ENCODE assay signal across 19 mouse cellular contexts in the genomic region with DNA sequence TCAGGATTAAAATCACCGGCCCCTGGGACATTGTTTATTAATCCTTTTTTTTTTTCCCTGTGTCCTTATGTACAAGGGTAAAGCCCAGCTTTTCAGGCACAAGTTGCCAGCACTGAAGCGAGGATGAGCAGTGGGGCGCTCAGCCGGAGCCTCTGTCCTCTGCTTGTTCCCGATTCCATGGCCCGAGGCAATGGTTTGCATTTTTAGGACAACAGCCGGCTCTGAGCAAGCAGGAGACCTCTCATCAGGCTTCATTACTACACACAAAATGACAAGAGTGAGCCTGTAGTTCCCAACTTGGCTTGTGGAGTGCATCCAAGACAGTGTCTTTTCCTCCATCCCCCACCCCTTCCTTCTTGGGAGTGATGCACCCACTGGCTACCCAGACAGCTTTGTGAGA.
DNase-seq lines count a peak whose midpoint lies in the region; ATAC-seq and TF ChIP-seq lines count a peak whose summit lies in the region.
"Had no signal": no experiment of that assay in that cellular context is flagged by ENCODE, and none has a peak within 500 bp of the region (broad histone marks: within the 10 kb centered on the region; RNA-seq: fewer than 3 reads in every experiment).

No protein-coding gene starts in this region.

- no peak for DNase-seq in gastrocnemius, adult 2 months
- DNase-seq in gastrocnemius, postnatal 25 days: no peak
- DNase-seq in cerebellum, adult 9-11 months: peak; percentile 47
- no peak for DNase-seq in testis, postnatal 14 days (ENCODE audit: low spot score)
- DNase-seq in spleen, adult 12 weeks (ENCODE audit: low spot score): no peak
- DNase-seq in layer of hippocampus, postnatal 10 days (ENCODE audit: low spot score in 2 of 2): no peak
- DNase-seq: adrenal gland, adult 8-10 months; gastrocnemius, postnatal 36 days; heart, postnatal 36 days; layer of hippocampus, postnatal 36 days; liver, embryonic 13.5 days; thymus, postnatal 25 days had no signal

- H3K9ac ChIP-seq in midbrain, embryonic 12.5 days (replicated peaks): no peak overlapping the region
- H3K9ac ChIP-seq in midbrain, embryonic 16.5 days (ENCODE audit: low read depth, low read length): no peak overlapping the region
- H3K9ac ChIP-seq: liver, embryonic 13.5 days; neural tube, embryonic 12.5 days; stomach, embryonic 15.5 days had no signal

- 0 out of 2 replicates have a peak overlapping the region, but pooled peaks have one; percentile 31 for H3K27ac ChIP-seq in gastrocnemius, adult 2 months
- no peak overlapping the region for H3K27ac ChIP-seq in midbrain, embryonic 12.5 days (replicated peaks)
- H3K27ac ChIP-seq in midbrain, embryonic 16.5 days (ENCODE audit: low read length): no peak overlapping the region
- H3K27ac ChIP-seq: forebrain, embryonic 10.5 days; liver, embryonic 13.5 days; neural tube, embryonic 12.5 days; stomach, embryonic 15.5 days had no signal

- no peaks in the 10 kb centered on the region for H3K9me3 ChIP-seq in midbrain, embryonic 12.5 days
- H3K9me3 ChIP-seq in midbrain, embryonic 16.5 days (replicated peaks; ENCODE audit: control insufficient read depth, low read length, poor library complexity, severe bottlenecking): no peaks in the 10 kb centered on the region
- H3K9me3 ChIP-seq: forebrain, embryonic 10.5 days; liver, embryonic 13.5 days; neural tube, embryonic 12.5 days; stomach, embryonic 15.5 days had no signal

- no peaks in the 10 kb centered on the region for H3K36me3 ChIP-seq in midbrain, embryonic 12.5 days
- H3K36me3 ChIP-seq in midbrain, embryonic 16.5 days (ENCODE audit: control insufficient read depth, insufficient read depth, low read length): no peaks in the 10 kb centered on the region
- H3K36me3 ChIP-seq: forebrain, embryonic 10.5 days; liver, embryonic 13.5 days; neural tube, embryonic 12.5 days; stomach, embryonic 15.5 days had no signal

- no peak overlapping the region for H3K4me2 ChIP-seq in midbrain, embryonic 12.5 days (replicated peaks)
- H3K4me2 ChIP-seq in midbrain, embryonic 16.5 days (ENCODE audit: low read length): no peak overlapping the region
- H3K4me2 ChIP-seq: heart, embryonic 11.5 days; liver, embryonic 13.5 days; neural tube, embryonic 12.5 days; stomach, embryonic 15.5 days had no signal

- no peak overlapping the region for H3K4me3 ChIP-seq in gastrocnemius, adult 2 months
- no peak overlapping the region for H3K4me3 ChIP-seq in midbrain, embryonic 12.5 days
- no peak overlapping the region for H3K4me3 ChIP-seq in midbrain, embryonic 16.5 days (ENCODE audit: low read depth, low read length)
- H3K4me3 ChIP-seq: forebrain, embryonic 10.5 days; liver, embryonic 13.5 days; neural tube, embryonic 12.5 days; stomach, embryonic 15.5 days had no signal

- H3K4me1 ChIP-seq in midbrain, embryonic 12.5 days: no peaks in the 10 kb centered on the region
- H3K4me1 ChIP-seq in midbrain, embryonic 16.5 days (ENCODE audit: control insufficient read depth, insufficient read depth, low read length): 0 out of 2 replicates have a peak, but pooled peaks cover 3% of the 10 kb centered on the region
- H3K4me1 ChIP-seq: liver, embryonic 13.5 days; neural tube, embryonic 12.5 days; stomach, embryonic 15.5 days had no signal

- no peaks in the 10 kb centered on the region for H3K27me3 ChIP-seq in midbrain, embryonic 12.5 days
- no peaks in the 10 kb centered on the region for H3K27me3 ChIP-seq in midbrain, embryonic 16.5 days (ENCODE audit: control insufficient read depth, insufficient read depth, low read depth, low read length)
- H3K27me3 ChIP-seq: liver, embryonic 13.5 days; neural tube, embryonic 12.5 days; stomach, embryonic 15.5 days had no signal

- no peak for TF ChIP-seq CTCF in gastrocnemius, adult 2 months (IDR thresholded peaks at IDR 0.05)

- peak; percentile 34; the same call in 1 of the 2 replicates for ATAC-seq in midbrain, embryonic 12.5 days (ENCODE audit: low FRiP score, low read depth)
- no peak for ATAC-seq in midbrain, embryonic 16.5 days
- ATAC-seq: intestine, embryonic 16.5 days had no signal

- WGBS in midbrain, embryonic 12.5 days: 38% methylated on average over 7 of the region's 7 CpGs
- WGBS in midbrain, embryonic 16.5 days: 33% methylated on average over 7 of the region's 7 CpGs

- intact Hi-C loops in gastrocnemius, adult 2 months (cut with DNase I): no loop called here
